Mouse (Mus musculus) heart, postnatal 14 days (tissue): ENCODE results near the gene Kif3c. TPM values are rescaled to one million over a fixed set of nuclear protein-coding genes. Genes with fewer than 3 reads are reported as not detected.

Source experiments
- total RNA-seq, 2 experiments: library from RNA; stranded (reverse); gene quantifications; 2 replicates each; pipeline ENCODE4 v1.2.3; 2021

The Kif3c gene
- total RNA-seq, 2 experiments from 2014 or later = 4.4 to 5.3 TPM

Other genes with a start within 250 kb of the Kif3c start
- gene Rab10, start 55.2 kb upstream of the Kif3c start, total RNA-seq = 100 to 1,000 TPM; 116 to 118 TPM
- 10 to 100 TPM; 26.1 to 26.4 TPM for gene Asxl2, start 61.7 kb downstream of the Kif3c start, total RNA-seq
- gene Dtnb, start 207.2 kb downstream of the Kif3c start, total RNA-seq = 1 to 10 TPM; 5.0 to 5.5 TPM